Comparison of ENCODE assay signal across 17 mouse cellular contexts in the genomic region with DNA sequence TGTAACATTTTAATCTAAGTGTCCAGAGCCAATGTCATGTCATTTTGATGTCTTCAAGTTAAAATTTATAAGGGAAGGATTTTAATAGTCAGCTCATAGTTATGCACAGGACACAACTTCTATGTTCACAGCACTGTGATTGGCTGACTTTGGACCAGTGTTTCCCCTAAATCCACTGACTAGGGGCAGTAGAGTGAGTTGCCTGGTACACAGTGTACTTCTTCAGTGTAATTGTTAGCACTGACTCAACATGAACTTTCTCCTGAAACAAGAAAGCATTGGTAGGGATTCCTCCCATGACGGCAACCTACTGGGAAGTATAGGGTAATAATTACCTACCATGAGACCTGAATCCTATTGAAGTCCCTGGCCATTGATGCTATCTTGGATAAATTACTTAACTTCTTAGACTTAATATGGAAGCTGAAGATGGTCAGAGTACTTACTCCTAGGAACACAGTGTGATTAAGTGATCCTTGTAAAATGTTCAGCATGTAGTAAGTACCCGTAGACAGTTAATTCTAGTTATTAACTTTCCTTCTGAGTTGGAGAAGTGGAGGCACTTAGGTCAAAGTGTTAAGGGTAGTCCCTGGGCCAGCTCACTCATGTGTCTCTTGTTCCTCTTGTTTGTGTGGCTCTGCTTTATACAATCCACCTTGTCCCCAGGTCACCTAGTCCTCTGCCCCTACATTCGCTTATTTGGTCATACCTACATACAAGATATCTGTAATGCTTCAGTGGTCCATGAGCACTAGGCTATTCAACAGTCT.
DNase-seq lines count a peak whose midpoint lies in the region.
"Had no signal": no experiment of that assay in that cellular context is flagged by ENCODE, and none has a peak within 500 bp of the region (broad histone marks: within the 10 kb centered on the region; RNA-seq: fewer than 3 reads in every experiment).

No protein-coding gene starts in this region.

- peak; percentile 13 for DNase-seq in heart, embryonic 10.5 days (ENCODE audit: low spot score)
- DNase-seq in heart, adult 18-20 months, result no peak
- DNase-seq in kidney, adult 9 months, result peak; percentile 91
- no peak for DNase-seq in kidney, postnatal 4 days
- peak; percentile 60 for DNase-seq in kidney, postnatal 14 days
- no peak for DNase-seq in thymus, postnatal 36 days
- no peak for DNase-seq in right cerebral cortex, postnatal 4 days
- DNase-seq: adrenal gland, postnatal 10 days; cerebellum, adult 11 months; cerebellum, adult 8-10 months; cerebellum, postnatal 14 days; gastrocnemius, postnatal 10 days; heart, postnatal 10 days; heart, postnatal 4 days had no signal

- H3K27me3 ChIP-seq in heart, embryonic 10.5 days (ENCODE audit: insufficient read depth, poor library complexity, severe bottlenecking), result no peaks in the 10 kb centered on the region
- H3K27me3 ChIP-seq: embryonic facial prominence, embryonic 12.5 days; forebrain, embryonic 15.5 days; hindbrain, embryonic 12.5 days had no signal

- no peak overlapping the region for H3K4me3 ChIP-seq in heart, embryonic 10.5 days
- H3K4me3 ChIP-seq: embryonic facial prominence, embryonic 12.5 days; forebrain, embryonic 15.5 days; hindbrain, embryonic 12.5 days had no signal

- no peaks in the 10 kb centered on the region for H3K4me1 ChIP-seq in heart, embryonic 10.5 days
- H3K4me1 ChIP-seq: embryonic facial prominence, embryonic 12.5 days; forebrain, embryonic 15.5 days; hindbrain, embryonic 12.5 days had no signal

- WGBS in heart, embryonic 10.5 days, result 90% methylated on average over 3 of the region's 3 CpGs

- H3K9me3 ChIP-seq in heart, embryonic 10.5 days, result no peaks in the 10 kb centered on the region
- H3K9me3 ChIP-seq: embryonic facial prominence, embryonic 12.5 days; forebrain, embryonic 15.5 days; hindbrain, embryonic 12.5 days had no signal

- no peak overlapping the region for H3K27ac ChIP-seq in heart, embryonic 10.5 days
- H3K27ac ChIP-seq: embryonic facial prominence, embryonic 12.5 days; forebrain, embryonic 15.5 days; hindbrain, embryonic 12.5 days had no signal

- no peaks in the 10 kb centered on the region for H3K36me3 ChIP-seq in heart, embryonic 10.5 days
- H3K36me3 ChIP-seq: embryonic facial prominence, embryonic 12.5 days; forebrain, embryonic 15.5 days; hindbrain, embryonic 12.5 days had no signal

Comparison
In these comparisons a context has a peak if more than half of its experiments do, and no peak if none do; other contexts are left out.
1. DNase-seq: peak in heart, embryonic 10.5 days (single experiment), kidney, adult 9 months (single experiment) and kidney, postnatal 14 days (single experiment); none in heart, adult 18-20 months (0 of 2), kidney, postnatal 4 days (0 of 2), thymus, postnatal 36 days (0 of 2) and right cerebral cortex, postnatal 4 days (single experiment).